Mouse (Mus musculus): ENCODE data around the gene Myod1. TPM values are rescaled to one million over a fixed set of nuclear protein-coding genes. Genes with fewer than 3 reads are reported as not detected.

Gene Myod1
- polyA plus RNA-seq, 1 experiment from 2014 or later = 4.0 TPM

- Histone ChIP-seq H3K27me3 (ENCODE audit: control insufficient read depth, insufficient read depth, low read length) (peaks cover 25% of the 10 kb centered on the region), H3K4me3 (replicated peaks; ENCODE audit: low read length) (no peak overlapping the region), H3K9me3 (replicated peaks; ENCODE audit: control insufficient read depth, low read length) (no peaks in the 10 kb centered on the region), H3K9ac (ENCODE audit: low read length) (no peak overlapping the region), H3K36me3 (ENCODE audit: control insufficient read depth, insufficient read depth, low read length) (no peaks in the 10 kb centered on the region), H3K4me1 (ENCODE audit: control insufficient read depth, insufficient read depth, low read length) (no peaks in the 10 kb centered on the region), H3K27ac (ENCODE audit: low read length) (peak overlapping the region; percentile 3; the same call in 1 of the 2 replicates), H3K4me2 (ENCODE audit: low read depth, low read length) (no peak overlapping the region)
- WGBS = 68% methylated on average over 2 of the region's 2 CpGs
- ATAC-seq (ENCODE audit: insufficient read depth, low FRiP score) = no peak; the same call in 1 of the 2 replicates
These were observed 23.5 kb upstream of the Myod1 start for GRCm38 (mm10) chr7:46352748-46353147.

GRCm38 (mm10) chr7:46353216-46353615 is 23.1 kb upstream of the Myod1 start:
- H3K4me1 ChIP-seq (ENCODE audit: control insufficient read depth, insufficient read depth, low read length) = no peaks in the 10 kb centered on the region
- H3K9ac ChIP-seq (ENCODE audit: low read length) = no peak overlapping the region
- no peaks in the 10 kb centered on the region for H3K36me3 ChIP-seq (ENCODE audit: control insufficient read depth, insufficient read depth, low read length)
- 38% methylated on average over 8 of the region's 8 CpGs for WGBS
- no peaks in the 10 kb centered on the region for H3K9me3 ChIP-seq (replicated peaks; ENCODE audit: control insufficient read depth, low read length)
- H3K4me2 ChIP-seq (ENCODE audit: low read depth, low read length) = no peak overlapping the region
- no peak overlapping the region for H3K4me3 ChIP-seq (replicated peaks; ENCODE audit: low read length)
- ATAC-seq (ENCODE audit: insufficient read depth, low FRiP score) = peak; percentile 58; the same call in 1 of the 2 replicates
- peaks cover 21% of the 10 kb centered on the region for H3K27me3 ChIP-seq (ENCODE audit: control insufficient read depth, insufficient read depth, low read length)
- H3K27ac ChIP-seq (ENCODE audit: low read length) = no peak overlapping the region

DNA sequence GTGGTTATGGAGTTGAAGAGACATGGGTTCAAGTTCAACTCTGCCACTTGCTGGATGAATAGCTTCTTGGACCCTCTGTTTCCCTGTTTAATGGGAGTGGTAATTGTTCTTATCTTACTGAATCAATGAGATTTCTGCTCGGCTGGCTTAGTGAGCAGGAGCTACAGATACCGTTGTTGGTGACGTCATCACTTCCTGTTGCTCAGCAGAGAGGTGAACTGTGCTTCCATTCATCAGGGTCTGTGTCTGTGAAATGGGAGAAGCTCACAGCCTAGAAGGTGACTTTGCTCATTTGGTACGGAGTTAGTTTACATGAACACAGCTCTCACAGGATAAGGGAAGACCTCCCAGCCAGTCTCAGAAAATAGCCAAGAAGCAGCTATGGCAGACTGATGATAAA is 22.4 kb upstream of the Myod1 start:
- Histone ChIP-seq H3K4me1 (ENCODE audit: control insufficient read depth, insufficient read depth, low read length) (no peaks in the 10 kb centered on the region), H3K36me3 (ENCODE audit: control insufficient read depth, insufficient read depth, low read length) (no peaks in the 10 kb centered on the region), H3K9ac (ENCODE audit: low read length) (no peak overlapping the region), H3K4me3 (replicated peaks; ENCODE audit: low read length) (no peak overlapping the region), H3K27me3 (ENCODE audit: control insufficient read depth, insufficient read depth, low read length) (peaks cover 15% of the 10 kb centered on the region), H3K4me2 (ENCODE audit: low read depth, low read length) (no peak overlapping the region), H3K27ac (ENCODE audit: low read length) (0 out of 2 replicates have a peak overlapping the region, but pooled peaks have one; percentile 12), H3K9me3 (replicated peaks; ENCODE audit: control insufficient read depth, low read length) (no peaks in the 10 kb centered on the region)
- 23% methylated on average over 4 of the region's 4 CpGs for WGBS
- ATAC-seq (ENCODE audit: insufficient read depth, low FRiP score) = no peak

DNA sequence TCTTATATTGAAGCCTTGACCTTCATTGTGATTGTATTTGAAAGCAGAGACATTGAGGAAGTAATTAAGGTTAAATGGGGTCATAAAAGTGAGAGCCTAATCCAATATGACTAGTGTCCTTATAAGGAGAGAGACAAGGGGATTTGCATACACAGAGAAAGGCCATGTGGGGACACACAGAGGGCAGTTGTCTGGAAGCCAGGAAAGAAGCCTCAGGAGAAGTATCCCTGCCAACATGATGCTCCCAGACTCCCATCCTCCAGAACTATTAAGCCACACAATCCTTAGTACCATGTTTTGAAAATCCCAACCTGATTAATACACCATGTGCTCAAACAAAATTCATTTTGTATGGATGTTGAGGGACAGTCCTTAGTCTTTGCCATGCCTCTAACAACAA is 14.5 kb upstream of the Myod1 start:
- ATAC-seq (ENCODE audit: insufficient read depth, low FRiP score) = no peak
- H3K27ac ChIP-seq (ENCODE audit: low read length) = no peak overlapping the region
- H3K4me3 ChIP-seq (replicated peaks; ENCODE audit: low read length) = no peak overlapping the region
- no peak overlapping the region for H3K9ac ChIP-seq (ENCODE audit: low read length)
- H3K4me2 ChIP-seq (ENCODE audit: low read depth, low read length) = no peak overlapping the region
- H3K27me3 ChIP-seq (ENCODE audit: control insufficient read depth, insufficient read depth, low read length) = no peaks in the 10 kb centered on the region
- H3K36me3 ChIP-seq (ENCODE audit: control insufficient read depth, insufficient read depth, low read length) = no peaks in the 10 kb centered on the region
- no peaks in the 10 kb centered on the region for H3K9me3 ChIP-seq (replicated peaks; ENCODE audit: control insufficient read depth, low read length)
- H3K4me1 ChIP-seq (ENCODE audit: control insufficient read depth, insufficient read depth, low read length) = no peaks in the 10 kb centered on the region

DNA sequence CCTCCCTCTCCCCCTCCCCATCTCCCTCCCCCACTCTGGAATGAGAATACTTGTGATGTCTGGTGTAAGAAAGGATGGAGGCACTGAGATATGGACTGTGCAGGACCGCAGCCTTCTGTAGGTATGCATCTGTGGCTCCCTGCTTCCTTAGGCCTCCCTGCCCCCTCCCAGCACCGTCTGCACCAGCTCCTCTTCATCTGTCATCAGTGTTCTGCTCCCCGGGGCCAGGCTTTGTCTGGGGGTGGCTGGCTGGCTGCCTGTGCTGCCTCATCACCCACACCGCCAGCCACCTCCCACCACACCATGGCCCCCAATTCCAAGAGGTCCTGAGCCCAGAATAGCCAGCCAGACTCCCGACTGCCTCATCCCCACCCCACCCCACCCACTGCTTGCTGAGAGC is 12.1 kb upstream of the Myod1 start:
- Histone ChIP-seq H3K9ac (ENCODE audit: low read length) (no peak overlapping the region), H3K27me3 (ENCODE audit: control insufficient read depth, insufficient read depth, low read length) (no peaks in the 10 kb centered on the region), H3K4me2 (ENCODE audit: low read depth, low read length) (no peak overlapping the region), H3K4me1 (ENCODE audit: control insufficient read depth, insufficient read depth, low read length) (no peaks in the 10 kb centered on the region), H3K4me3 (replicated peaks; ENCODE audit: low read length) (no peak overlapping the region), H3K27ac (ENCODE audit: low read length) (no peak overlapping the region), H3K9me3 (replicated peaks; ENCODE audit: control insufficient read depth, low read length) (no peaks in the 10 kb centered on the region), H3K36me3 (ENCODE audit: control insufficient read depth, insufficient read depth, low read length) (no peaks in the 10 kb centered on the region)
- 51% methylated on average over 5 of the region's 5 CpGs for WGBS
- ATAC-seq (ENCODE audit: insufficient read depth, low FRiP score) = no peak

DNA sequence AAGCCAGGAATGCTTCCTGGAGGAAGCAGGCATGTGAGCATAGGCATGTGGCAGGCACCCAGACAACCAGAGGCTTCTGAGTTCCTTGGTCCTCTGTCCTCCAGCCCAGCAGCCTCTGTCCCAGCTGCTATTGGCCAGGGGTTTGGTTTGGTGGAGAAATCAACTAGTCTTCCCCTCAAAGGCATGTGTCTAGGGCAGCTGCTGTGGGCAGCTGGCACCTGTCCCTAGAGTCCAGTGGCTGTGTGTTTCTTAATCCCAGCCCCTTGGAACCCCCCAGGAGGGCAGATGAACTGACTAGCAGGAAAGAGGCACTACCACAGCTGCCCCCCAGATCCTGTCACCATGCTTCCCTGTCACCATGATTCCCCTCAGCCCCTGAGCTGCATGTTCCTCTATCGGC is 10.5 kb upstream of the Myod1 start:
- Histone ChIP-seq H3K4me2 (ENCODE audit: low read depth, low read length) (no peak overlapping the region), H3K9ac (ENCODE audit: low read length) (no peak overlapping the region), H3K27me3 (ENCODE audit: control insufficient read depth, insufficient read depth, low read length) (no peaks in the 10 kb centered on the region), H3K4me3 (replicated peaks; ENCODE audit: low read length) (no peak overlapping the region), H3K36me3 (ENCODE audit: control insufficient read depth, insufficient read depth, low read length) (no peaks in the 10 kb centered on the region), H3K9me3 (replicated peaks; ENCODE audit: control insufficient read depth, low read length) (no peaks in the 10 kb centered on the region), H3K4me1 (ENCODE audit: control insufficient read depth, insufficient read depth, low read length) (no peaks in the 10 kb centered on the region), H3K27ac (ENCODE audit: low read length) (no peak overlapping the region)
- ATAC-seq (ENCODE audit: insufficient read depth, low FRiP score) = no peak
- 72% methylated on average over 1 of the region's 1 CpGs for WGBS

GRCm38 (mm10) chr7:46371104-46371503 is 5.2 kb upstream of the Myod1 start:
- Histone ChIP-seq H3K9ac (ENCODE audit: low read length) (no peak overlapping the region), H3K4me3 (replicated peaks; ENCODE audit: low read length) (no peak overlapping the region), H3K27ac (ENCODE audit: low read length) (no peak overlapping the region), H3K9me3 (replicated peaks; ENCODE audit: control insufficient read depth, low read length) (no peaks in the 10 kb centered on the region), H3K4me1 (ENCODE audit: control insufficient read depth, insufficient read depth, low read length) (no peaks in the 10 kb centered on the region), H3K4me2 (ENCODE audit: low read depth, low read length) (no peak overlapping the region), H3K36me3 (ENCODE audit: control insufficient read depth, insufficient read depth, low read length) (no peaks in the 10 kb centered on the region), H3K27me3 (ENCODE audit: control insufficient read depth, insufficient read depth, low read length) (peaks cover 12% of the 10 kb centered on the region)
- WGBS = 65% methylated on average over 4 of the region's 4 CpGs
- ATAC-seq (ENCODE audit: insufficient read depth, low FRiP score) = no peak

- Histone ChIP-seq H3K27ac (ENCODE audit: low read length) (no peak overlapping the region), H3K9ac (ENCODE audit: low read length) (no peak overlapping the region), H3K9me3 (replicated peaks; ENCODE audit: control insufficient read depth, low read length) (no peaks in the 10 kb centered on the region), H3K36me3 (ENCODE audit: control insufficient read depth, insufficient read depth, low read length) (no peaks in the 10 kb centered on the region), H3K4me1 (ENCODE audit: control insufficient read depth, insufficient read depth, low read length) (no peaks in the 10 kb centered on the region; the same call in 1 of the 2 replicates), H3K27me3 (ENCODE audit: control insufficient read depth, insufficient read depth, low read length) (peaks cover 51% of the 10 kb centered on the region), H3K4me3 (replicated peaks; ENCODE audit: low read length) (peak overlapping the region; percentile 20), H3K4me2 (ENCODE audit: low read depth, low read length) (peak overlapping the region; percentile 18; the same call in 1 of the 2 replicates)
- WGBS = under 1% methylated on average over 33 of the region's 33 CpGs
- ATAC-seq (ENCODE audit: insufficient read depth, low FRiP score) = no peak
These were observed 703 bp downstream of the Myod1 start for GRCm38 (mm10) chr7:46377008-46377346.

GRCm38 (mm10) chr7:46378123-46378522 is 1.8 kb downstream of the Myod1 start:
- WGBS = 3% methylated on average over 22 of the region's 22 CpGs
- Histone ChIP-seq H3K36me3 (ENCODE audit: control insufficient read depth, insufficient read depth, low read length) (no peaks in the 10 kb centered on the region), H3K9me3 (replicated peaks; ENCODE audit: control insufficient read depth, low read length) (no peaks in the 10 kb centered on the region), H3K4me3 (replicated peaks; ENCODE audit: low read length) (no peak overlapping the region), H3K4me2 (ENCODE audit: low read depth, low read length) (no peak overlapping the region), H3K27ac (ENCODE audit: low read length) (no peak overlapping the region), H3K4me1 (ENCODE audit: control insufficient read depth, insufficient read depth, low read length) (no peaks in the 10 kb centered on the region; the same call in 1 of the 2 replicates), H3K9ac (ENCODE audit: low read length) (no peak overlapping the region), H3K27me3 (ENCODE audit: control insufficient read depth, insufficient read depth, low read length) (peaks cover 51% of the 10 kb centered on the region)
- ATAC-seq (ENCODE audit: insufficient read depth, low FRiP score) = no peak

GRCm38 (mm10) chr7:46378983-46379382 is 2.7 kb downstream of the Myod1 start:
- ATAC-seq (ENCODE audit: insufficient read depth, low FRiP score) = no peak; the same call in 1 of the 2 replicates
- Histone ChIP-seq H3K27me3 (ENCODE audit: control insufficient read depth, insufficient read depth, low read length) (peaks cover 51% of the 10 kb centered on the region), H3K9me3 (replicated peaks; ENCODE audit: control insufficient read depth, low read length) (no peaks in the 10 kb centered on the region), H3K4me1 (ENCODE audit: control insufficient read depth, insufficient read depth, low read length) (no peaks in the 10 kb centered on the region; the same call in 1 of the 2 replicates), H3K36me3 (ENCODE audit: control insufficient read depth, insufficient read depth, low read length) (no peaks in the 10 kb centered on the region), H3K9ac (ENCODE audit: low read length) (no peak overlapping the region), H3K27ac (ENCODE audit: low read length) (no peak overlapping the region), H3K4me3 (replicated peaks; ENCODE audit: low read length) (no peak overlapping the region), H3K4me2 (ENCODE audit: low read depth, low read length) (no peak overlapping the region)
- 8% methylated on average over 16 of the region's 16 CpGs for WGBS

All from stomach, embryonic 16.5 days (tissue).